Mouse (Mus musculus) cortical plate, adult 2 months (tissue): ENCODE data around the gene Rec114. TPM values are rescaled to one million over a fixed set of nuclear protein-coding genes. Genes with fewer than 3 reads are reported as not detected.

Experiments used
- H3K27ac ChIP-seq: fragments of 200-500 bp; 2 replicates; pipeline ENCODE4 v1.5.1; 2012; ENCODE audit warnings: low read length, control low read depth, inconsistent platforms; ENCODE audit not compliant: insufficient read depth
- H3K4me1 ChIP-seq: fragments of 200-500 bp; 2 replicates; pipeline ENCODE4 v1.6.1; 2011; ENCODE audit warnings: low read length; ENCODE audit not compliant: control insufficient read depth, insufficient read depth
- H3K4me3 ChIP-seq: fragments of 200-500 bp; 2 replicates; pipeline ENCODE4 v1.5.1; 2011; ENCODE audit warnings: mild to moderate bottlenecking, low read length, control low read depth; ENCODE audit not compliant: insufficient read depth
- CTCF ChIP-seq: fragments of 200-500 bp; IDR thresholded peaks from 2 replicates; pipeline ENCODE4 v1.5.1; 2011; ENCODE audit warnings: mild to moderate bottlenecking, control low read depth, low read length; ENCODE audit not compliant: insufficient read depth; ENCODE audit errors: extremely low read depth
- POLR2A ChIP-seq: fragments of 200-500 bp; IDR thresholded peaks from 2 replicates; pipeline ENCODE4 v1.6.1; 2011; ENCODE audit warnings: mild to moderate bottlenecking, low read length, control low read depth; ENCODE audit not compliant: insufficient read depth; ENCODE audit errors: extremely low read depth
- polyA plus RNA-seq: library from polyadenylated mRNA; depleted of rRNA; stranded (reverse); fragments of >200 nt; gene quantifications from 2 replicates; pipeline ENCODE4 v1.2.3, GENCODE M21; 2012

Gene Rec114
- polyA plus RNA-seq, 1 experiment = 0.29 TPM

GRCm38 (mm10) chr9:58720167-58720566, 23.6 kb downstream of the Rec114 start:
- no peak overlapping the region for H3K27ac ChIP-seq
- no peak overlapping the region for H3K4me3 ChIP-seq
- no peaks in the 10 kb centered on the region for H3K4me1 ChIP-seq
- no peak for TF ChIP-seq POLR2A
- TF ChIP-seq CTCF = no peak

- no peaks in the 10 kb centered on the region for H3K4me1 ChIP-seq
- TF ChIP-seq CTCF = no peak
- TF ChIP-seq POLR2A = no peak
- H3K27ac ChIP-seq = no peak overlapping the region
- no peak overlapping the region for H3K4me3 ChIP-seq
Measured at GRCm38 (mm10) chr9:58719471-58719870, 24.3 kb downstream of the Rec114 start.

DNA sequence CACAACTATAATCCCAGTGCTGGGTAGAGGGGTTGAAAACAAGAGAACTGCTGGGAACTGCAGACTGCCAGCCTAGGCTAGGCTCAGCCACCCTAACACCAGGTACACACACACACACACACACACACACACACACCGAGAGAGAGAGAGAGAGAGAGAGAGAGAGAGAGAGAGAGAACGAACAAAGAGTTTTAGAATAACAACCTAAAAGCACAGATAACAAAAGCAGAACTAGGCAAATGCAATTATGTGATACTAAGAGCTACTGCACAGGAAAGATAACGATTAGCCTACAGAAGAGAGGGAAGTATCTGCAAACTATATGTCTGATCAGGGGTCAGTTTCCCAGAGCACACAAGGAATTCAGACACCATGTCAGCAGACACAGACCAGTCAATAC, 24.8 kb downstream of the Rec114 start:
- H3K4me1 ChIP-seq = no peaks in the 10 kb centered on the region
- TF ChIP-seq POLR2A (no peak), CTCF (no peak)
- H3K4me3 ChIP-seq = no peak overlapping the region
- no peak overlapping the region for H3K27ac ChIP-seq

GRCm38 (mm10) chr9:58716886-58717285, 26.9 kb downstream of the Rec114 start:
- H3K4me1 ChIP-seq = no peaks in the 10 kb centered on the region
- H3K4me3 ChIP-seq = no peak overlapping the region
- no peak for TF ChIP-seq CTCF
- TF ChIP-seq POLR2A = no peak
- H3K27ac ChIP-seq = no peak overlapping the region

DNA sequence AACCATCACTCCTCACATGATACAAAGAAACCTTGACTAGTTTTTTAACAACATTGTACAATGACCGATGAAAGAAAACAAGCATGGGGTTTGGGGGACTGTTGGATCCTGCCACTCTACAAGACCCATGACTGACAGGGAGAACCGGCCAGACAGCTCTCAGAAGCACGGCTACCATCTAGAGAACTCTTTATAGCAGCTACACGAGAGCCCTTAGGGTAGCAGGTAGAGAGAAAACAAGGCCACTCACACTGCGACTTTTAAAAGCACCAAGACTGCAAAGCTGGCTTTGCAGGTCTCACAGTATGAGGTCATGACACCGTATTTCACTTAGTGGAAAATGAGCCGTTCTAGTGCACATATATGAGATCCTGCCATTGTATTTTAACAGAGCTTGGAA, 33.1 kb downstream of the Rec114 start:
- Histone ChIP-seq H3K4me1 (no peaks in the 10 kb centered on the region), H3K4me3 (no peak overlapping the region), H3K27ac (no peak overlapping the region)
- TF ChIP-seq POLR2A (no peak), CTCF (no peak)

- TF ChIP-seq CTCF (peak; percentile 55), POLR2A (no peak)
- no peak overlapping the region for H3K4me3 ChIP-seq
Measured at GRCm38 (mm10) chr9:58709939-58710338, 33.8 kb downstream of the Rec114 start.

DNA sequence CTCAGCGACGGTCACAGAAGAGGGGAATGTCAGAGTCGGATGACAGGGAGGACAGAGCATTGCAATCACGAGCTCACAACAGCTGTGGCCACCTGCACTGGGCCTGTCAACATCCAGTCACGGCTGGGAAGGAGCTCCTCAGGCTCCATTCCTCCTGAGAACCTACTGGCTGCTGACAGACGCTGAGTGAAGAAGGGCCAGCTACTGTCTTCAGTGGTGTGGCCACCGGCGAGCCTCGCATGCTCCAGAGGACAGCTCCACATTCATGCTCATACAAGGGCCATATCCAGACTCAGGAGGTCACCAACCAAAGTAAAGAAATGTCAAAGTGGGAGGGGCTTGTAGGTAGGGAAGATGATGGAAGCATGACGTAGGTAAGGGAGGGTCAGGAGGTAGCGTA, 36.0 kb downstream of the Rec114 start:
- Histone ChIP-seq H3K27ac (no peak overlapping the region), H3K4me3 (no peak overlapping the region), H3K4me1 (no peaks in the 10 kb centered on the region)
- no peak for TF ChIP-seq CTCF
- no peak for TF ChIP-seq POLR2A

More at GRCm38 (mm10) chr9:58709939-58710338, 33.8 kb downstream of the Rec114 start:
- H3K4me1 ChIP-seq = no peaks in the 10 kb centered on the region
- no peak overlapping the region for H3K27ac ChIP-seq

- H3K4me3 ChIP-seq = no peak overlapping the region
- no peak overlapping the region for H3K27ac ChIP-seq
- TF ChIP-seq POLR2A (no peak), CTCF (no peak)
- H3K4me1 ChIP-seq = no peaks in the 10 kb centered on the region
Measured at GRCm38 (mm10) chr9:58706024-58706423, 37.7 kb downstream of the Rec114 start.

DNA sequence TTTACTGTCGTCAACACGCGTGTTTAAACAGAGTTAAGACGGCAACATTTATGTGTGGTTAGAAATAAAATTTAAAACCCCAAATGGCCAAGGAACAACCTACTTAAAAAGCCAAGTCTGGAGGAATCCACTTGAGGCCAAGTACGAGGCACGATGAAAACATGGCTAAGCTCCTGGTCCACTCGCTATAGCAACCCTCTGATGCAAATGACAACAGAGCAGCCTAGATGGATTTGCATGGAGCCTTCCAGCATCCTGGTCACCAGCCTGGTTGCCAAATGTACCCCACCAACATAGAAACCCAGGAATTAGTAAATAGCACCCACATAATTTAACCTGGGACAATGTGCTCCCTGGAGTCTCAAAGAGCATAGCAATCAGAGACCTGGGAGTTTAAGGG, 40.0 kb downstream of the Rec114 start:
- Histone ChIP-seq H3K4me3 (no peak overlapping the region), H3K27ac (no peak overlapping the region), H3K4me1 (no peaks in the 10 kb centered on the region)
- TF ChIP-seq CTCF = no peak
- no peak for TF ChIP-seq POLR2A

GRCm38 (mm10) chr9:58701751-58702150, 42.0 kb downstream of the Rec114 start:
- H3K27ac ChIP-seq = no peak overlapping the region
- H3K4me1 ChIP-seq = no peaks in the 10 kb centered on the region
- TF ChIP-seq CTCF (no peak), POLR2A (no peak)
- H3K4me3 ChIP-seq = no peak overlapping the region

DNA sequence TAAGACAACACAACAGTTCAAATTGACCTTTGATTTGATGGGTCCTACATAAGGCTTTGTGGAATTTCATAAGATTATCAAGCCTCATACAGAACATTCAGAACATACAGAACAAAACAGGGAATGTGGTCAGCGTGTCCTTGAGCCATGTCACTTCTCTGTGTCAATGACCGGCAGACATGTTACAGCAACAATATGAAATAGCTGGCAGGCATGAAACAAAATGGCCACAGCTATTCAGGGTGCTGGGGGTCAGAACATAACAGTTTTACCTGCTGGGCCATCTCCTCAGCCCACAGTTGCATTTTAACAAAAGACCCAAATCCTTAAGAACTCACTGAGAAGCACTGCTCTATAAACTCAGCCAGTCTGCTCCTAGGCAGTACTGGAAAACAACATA, 45.3 kb downstream of the Rec114 start:
- H3K4me3 ChIP-seq = no peak overlapping the region
- no peak for TF ChIP-seq CTCF
- no peak for TF ChIP-seq POLR2A
- H3K27ac ChIP-seq = no peak overlapping the region

More for the DNA sequence above, 45.3 kb downstream of the Rec114 start:
- no peaks in the 10 kb centered on the region for H3K4me1 ChIP-seq
